8 mouse cellular contexts compared by ENCODE assay signal in the genomic region with DNA sequence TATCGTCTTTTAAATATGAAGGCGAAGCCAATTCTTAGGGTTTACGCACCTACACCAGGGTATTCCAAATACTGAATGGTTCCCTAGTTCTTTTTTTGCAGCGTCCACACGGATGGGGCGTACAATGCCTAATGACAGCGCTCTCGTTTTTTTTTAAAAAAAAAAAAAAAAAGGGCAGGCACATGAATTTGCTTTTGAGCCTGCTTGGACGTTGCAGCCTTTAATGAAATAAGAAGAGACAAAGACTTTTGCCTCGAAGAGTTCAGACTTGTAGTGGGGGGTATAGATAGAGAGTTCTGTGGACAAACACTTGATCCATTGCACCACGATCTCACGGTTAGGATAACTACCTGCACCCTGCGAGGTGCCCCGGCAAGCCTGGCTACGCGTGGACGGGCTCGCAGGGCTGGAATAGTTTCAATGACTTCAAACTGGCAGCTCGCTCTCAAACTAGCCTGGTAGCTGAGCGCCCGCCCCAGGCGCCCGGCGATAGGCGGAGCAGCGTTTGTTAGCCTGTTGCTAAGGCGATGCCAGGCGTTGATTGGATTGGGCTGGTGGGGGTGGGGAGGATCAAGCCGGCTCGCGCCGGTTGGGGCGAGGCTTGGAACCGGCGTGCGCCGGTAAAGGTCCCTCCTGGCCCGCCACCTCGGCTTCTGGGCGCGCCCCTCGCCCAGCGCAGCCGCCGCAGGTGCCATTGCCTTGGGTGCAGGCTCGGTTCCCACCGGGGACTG. TPM values are rescaled to one million over a fixed set of nuclear protein-coding genes. Genes with fewer than 3 reads are reported as not detected.
DNase-seq lines count a peak whose midpoint lies in the region; ATAC-seq lines count a peak whose summit lies in the region.

No protein-coding gene starts in this region.

- peak overlapping the region; percentile 63 for H3K4me2 ChIP-seq in intestine, embryonic 14.5 days (ENCODE audit: low read length)

- no peaks in the 10 kb centered on the region for H3K27me3 ChIP-seq in intestine, embryonic 14.5 days (replicated peaks; ENCODE audit: control insufficient read depth, insufficient read depth, low read length)

- peak; percentile 87 for ATAC-seq in intestine, embryonic 14.5 days (replicated peaks; ENCODE audit: low FRiP score, low TSS enrichment, low read depth)
- peak; percentile 76 for ATAC-seq in megakaryocyte-erythroid progenitor cell, adult 5-6 weeks (replicated peaks; ENCODE audit: low FRiP score, low TSS enrichment, poor library complexity, severe bottlenecking)

- peaks cover 22% of the 10 kb centered on the region for H3K36me3 ChIP-seq in intestine, embryonic 14.5 days (ENCODE audit: control insufficient read depth, insufficient read depth, low read length)

- no peaks in the 10 kb centered on the region for H3K9me3 ChIP-seq in intestine, embryonic 14.5 days (ENCODE audit: control insufficient read depth, low read length)

- H3K27ac ChIP-seq in intestine, embryonic 14.5 days (ENCODE audit: low read depth) = peak overlapping the region; percentile 100

- peaks cover 8% of the 10 kb centered on the region for H3K4me1 ChIP-seq in intestine, embryonic 14.5 days (replicated peaks; ENCODE audit: control insufficient read depth, insufficient read depth, low read length)

- DNase-seq in adrenal gland, adult 2 months = peak; percentile 96
- peak; percentile 97 for DNase-seq in embryo, embryonic 11 days
- peak; percentile 95 for DNase-seq in gastrocnemius, postnatal 25 days
- DNase-seq in intestine, embryonic 14.5 days (ENCODE audit: low spot score) = peak; percentile 96
- DNase-seq in left cerebral cortex, postnatal 14 days (ENCODE audit: low spot score in 2 of 2) = peak; percentile 93 to 98
- DNase-seq in right cerebral cortex, postnatal 14 days = peak; percentile 91
- peak; percentile 85 for DNase-seq in urinary bladder, postnatal 25 days (ENCODE audit: low spot score)

- intact Hi-C loops in left cerebral cortex, postnatal 14 days (cut with DNase I) = loop anchor here (5.0 to 10.0 kb wide), 2 partner anchors 77 to 770 kb away; partner anchors contain the start of gene Lysmd3

- peak overlapping the region; percentile 96 for H3K4me3 ChIP-seq in intestine, embryonic 14.5 days (ENCODE audit: low read depth, low read length)

- peak overlapping the region; percentile 100 for H3K9ac ChIP-seq in intestine, embryonic 14.5 days (ENCODE audit: low read length)

- WGBS in intestine, embryonic 14.5 days = under 1% methylated on average over 47 of the region's 47 CpGs

RNA-seq across cellular contexts. Expression of gene Arrdc3, which starts 2.1 kb away (rescaled TPM):
- total RNA-seq in adrenal gland, adult 2 months (2021) = 100 to 1,000 TPM in 1 of 2 experiments, 10 to 100 TPM in 1; 79.3 to 112 TPM
- 26.9 and 34.5 TPM in 2 replicates for polyA plus RNA-seq in adrenal gland, adult 2 months (2012; rRNA removed)
- total RNA-seq in gastrocnemius, postnatal 25 days (2021) = 10 to 100 TPM; 29.2 to 39.4 TPM
- 59.5 and 71.0 TPM in 2 replicates for polyA plus RNA-seq in intestine, embryonic 14.5 days (2014; fragmentation: Nextera tagmentation; extraction: Ambion mirVana)
- total RNA-seq in left cerebral cortex, postnatal 14 days (2021) = 10 to 100 TPM; 28.1 to 30.2 TPM
- 17.6 and 32.8 TPM in 2 replicates for total RNA-seq in megakaryocyte-erythroid progenitor cell, adult 5-6 weeks (2014; fragmentation: Nextera tagmentation)
- 18.9 and 31.6 TPM in 2 replicates for total RNA-seq in megakaryocyte-erythroid progenitor cell, adult 5-6 weeks (2017)

Comparison
In these comparisons a context has a peak if more than half of its experiments do, and no peak if none do; other contexts are left out.
1. Peak in every context shown above with its lines: DNase-seq, ATAC-seq, H3K4me3 ChIP-seq and H3K27ac ChIP-seq.